Mouse (Mus musculus) E14TG2a.4 (cell line): ENCODE data around the gene Smim11.

ENCODE experiments used
- CTCF ChIP-seq: conservative IDR thresholded peaks from 2 replicates; pipeline ENCODE4 v1.5.1; 2014; ENCODE audit warnings: low read length
- POU5F1 ChIP-seq: IDR thresholded peaks from 2 replicates; pipeline ENCODE4 v1.6.1; 2014; ENCODE audit warnings: low read length, borderline replicate concordance

DNA sequence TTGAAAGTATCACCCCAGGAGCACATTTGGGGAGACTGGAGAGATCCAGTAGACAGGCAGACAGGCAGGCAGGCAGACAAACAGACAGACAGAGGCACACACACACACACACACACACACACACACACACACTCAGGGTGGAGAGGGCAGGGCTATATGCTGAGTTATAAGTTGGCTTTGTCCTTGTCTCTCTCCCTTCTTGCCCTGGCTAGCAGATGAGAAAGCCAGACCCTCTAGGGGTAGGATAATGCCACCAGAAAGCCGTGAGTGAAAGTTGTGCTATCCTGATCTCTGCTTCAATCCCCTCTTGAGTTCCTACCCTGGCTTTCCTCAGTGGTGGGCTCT is 23.9 kb downstream of the Smim11 start:
- TF ChIP-seq CTCF (no peak), POU5F1 (no peak)
